Mouse (Mus musculus): Measurements from ENCODE around the gene Lcp1.

GRCm38 (mm10) chr14:75238054-75238692 lies 107.3 kb downstream of the Lcp1 start:
- TF ChIP-seq EP300 (IDR thresholded peaks at IDR 0.05; ENCODE audit: low read depth) (no peak), CTCF (IDR thresholded peaks at IDR 0.05; ENCODE audit: low read depth) (no peak)

Measured in heart, postnatal 0 days (tissue).